Mouse (Mus musculus) activated CD4-positive, CD25-positive, alpha-beta regulatory T cell, adult 4 months (primary cell): Measurements from ENCODE around the gene Proser2. TPM values are rescaled to one million over a fixed set of nuclear protein-coding genes. Genes with fewer than 3 reads are reported as not detected.

ENCODE experiments used
- ATAC-seq: one replicate; pipeline ENCODE4 v1.8.0; 2017
- polyA plus RNA-seq, 2 experiments: library from polyadenylated mRNA; unstranded; fragments of 100-300 nt; shearing (Covaris generic); gene quantifications; one replicate each; pipeline ENCODE4 v1.2.1; 2017

The Proser2 gene
- polyA plus RNA-seq, 2 experiments from 2014 or later, result not detected

DNA sequence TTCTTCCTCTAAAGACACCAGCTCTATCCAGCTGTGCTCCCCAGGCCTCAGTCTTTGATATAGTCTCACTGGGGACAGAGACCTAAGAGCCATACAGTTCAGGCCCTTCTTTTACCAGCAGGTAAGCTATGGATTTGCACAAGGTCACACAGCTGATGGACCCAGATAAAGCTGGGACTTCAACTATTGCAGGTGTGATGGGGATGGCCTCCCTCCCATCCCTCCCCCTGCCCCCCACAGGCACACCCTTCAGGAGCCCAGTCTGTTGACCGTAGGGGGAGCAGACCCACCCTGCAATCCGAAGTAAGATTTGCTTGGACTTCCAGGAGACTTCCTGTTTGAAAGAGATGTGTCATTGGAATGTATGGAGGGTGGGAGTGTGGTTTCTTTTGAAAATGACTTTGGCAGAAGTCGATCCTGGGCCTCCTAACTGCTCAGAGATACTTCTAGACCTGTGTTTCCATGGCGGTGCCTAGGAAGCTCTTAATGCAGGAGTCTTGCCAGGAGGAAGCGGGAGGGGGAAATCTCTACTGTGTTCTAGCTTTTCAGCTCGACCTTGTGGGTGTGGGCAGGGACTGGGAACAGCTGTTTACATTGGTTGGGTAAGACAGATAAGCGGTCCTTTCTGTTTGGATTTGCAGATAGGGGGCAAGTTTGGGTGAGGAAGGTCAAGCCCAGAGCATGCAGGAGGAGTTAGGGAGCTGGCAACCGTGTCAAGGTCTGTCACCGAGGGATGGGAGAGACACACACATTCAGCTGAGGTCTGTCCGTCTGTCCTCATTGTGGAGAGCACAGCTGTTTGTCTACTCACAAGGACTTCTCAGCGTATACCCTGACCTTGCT lies 58.2 kb downstream of the Proser2 start:
- no peak for ATAC-seq

DNA sequence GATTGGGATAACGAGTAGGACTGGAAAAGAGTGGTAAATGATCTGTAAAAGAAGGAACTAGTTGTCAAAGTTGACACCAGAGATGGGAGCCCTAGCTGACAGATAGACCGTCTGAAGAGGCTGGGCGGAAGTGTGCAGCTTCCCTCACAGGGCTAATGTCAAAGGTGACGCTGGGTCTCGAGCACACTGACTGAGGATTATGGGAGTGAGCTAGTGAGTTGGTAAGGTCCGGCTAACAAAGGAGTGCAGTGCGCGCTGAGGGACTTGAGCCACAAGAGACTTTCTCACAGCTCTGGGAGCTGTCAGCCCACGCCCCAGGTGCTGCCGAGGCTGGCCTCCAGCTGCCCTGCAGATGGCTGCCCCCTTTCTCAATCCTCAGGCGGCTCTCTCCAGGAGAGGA lies 59.1 kb downstream of the Proser2 start:
- ATAC-seq, result no peak

GRCm38 (mm10) chr2:6067341-6067740 lies 62.7 kb downstream of the Proser2 start:
- no peak for ATAC-seq

DNA sequence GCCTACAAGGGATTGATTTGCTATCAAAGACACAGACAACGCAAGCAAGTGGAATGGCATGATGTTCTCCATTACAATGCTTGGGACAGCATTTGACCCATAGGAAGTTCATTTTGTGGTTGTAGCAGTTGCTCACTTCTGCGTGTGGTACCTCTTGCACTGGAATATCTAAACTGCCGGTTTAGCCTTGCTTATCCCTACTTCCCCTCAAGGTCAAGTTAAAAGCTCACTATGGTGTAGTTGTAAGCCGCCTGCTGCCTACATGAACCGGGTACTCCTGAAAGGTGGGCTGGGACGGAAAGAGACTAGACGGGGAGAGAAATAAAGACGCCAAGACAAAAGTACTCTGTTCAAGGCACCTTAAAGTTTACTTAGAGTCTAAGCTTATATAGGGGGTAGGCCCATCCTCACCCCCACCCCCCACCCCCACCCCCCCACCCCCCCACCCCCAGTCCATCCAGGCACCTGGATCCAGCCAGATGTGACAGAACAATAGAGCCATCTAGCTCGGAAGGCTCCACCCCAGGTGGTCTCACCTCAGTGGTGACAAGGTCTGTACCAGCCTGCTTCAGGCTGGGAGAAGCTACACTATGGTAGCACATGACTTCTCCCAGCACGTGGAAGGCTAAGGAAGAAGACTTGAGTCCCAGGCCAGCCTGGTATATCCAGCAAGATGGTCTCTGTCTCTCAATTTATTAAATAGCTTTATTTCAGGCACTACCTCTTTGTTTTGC lies 69.8 kb downstream of the Proser2 start:
- no peak for ATAC-seq

- no peak for ATAC-seq
These were observed 70.7 kb downstream of the Proser2 start for GRCm38 (mm10) chr2:6059291-6059690.

- ATAC-seq, result no peak
These were observed 73.5 kb downstream of the Proser2 start for GRCm38 (mm10) chr2:6056518-6056917.

DNA sequence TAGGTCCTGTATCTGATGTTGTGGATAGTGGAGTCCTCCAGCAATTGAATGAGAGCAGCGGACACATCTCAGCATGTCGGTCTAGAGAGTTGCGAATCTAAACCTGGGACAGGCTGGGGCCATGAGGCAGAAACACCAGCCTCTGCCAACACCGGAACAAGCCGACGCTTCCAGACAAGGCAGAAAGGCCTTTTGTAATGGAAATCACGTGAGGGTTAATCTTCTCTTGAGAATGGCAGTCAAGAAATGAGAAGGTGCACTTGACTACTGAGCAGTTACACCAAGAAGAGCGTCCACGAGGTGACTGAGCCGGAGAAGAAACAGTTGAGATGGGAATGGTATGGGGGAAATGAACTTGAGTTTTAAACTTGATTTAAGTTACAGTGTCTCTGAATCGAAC lies 74.5 kb downstream of the Proser2 start:
- ATAC-seq, result no peak

GRCm38 (mm10) chr2:6049018-6049417 lies 81.0 kb downstream of the Proser2 start:
- ATAC-seq, result no peak

DNA sequence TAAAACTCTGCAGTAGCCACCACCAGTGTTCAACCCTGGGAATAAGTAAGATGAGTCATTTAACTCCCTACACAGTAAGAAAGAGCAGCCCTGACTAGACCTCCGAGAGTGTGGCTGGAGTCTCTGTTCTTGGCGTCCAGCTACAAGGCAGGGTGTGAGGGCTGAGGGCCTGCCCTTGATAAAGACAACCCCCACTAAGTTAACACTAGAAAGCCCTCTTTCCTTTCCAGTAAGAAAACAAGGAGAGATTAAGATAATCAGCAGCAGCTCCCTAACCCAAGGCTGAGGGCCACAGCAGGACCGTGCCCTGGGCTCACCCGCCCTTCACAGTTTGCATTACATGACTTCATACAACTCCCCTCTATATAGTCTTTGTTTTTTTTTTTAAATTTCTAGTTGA lies 81.4 kb downstream of the Proser2 start:
- no peak for ATAC-seq

Other genes with a start within 250 kb of the Proser2 start
- gene Sec61a2, start 234.8 kb downstream of the Proser2 start, polyA plus RNA-seq, result 10 to 100 TPM; 13.4 to 14.8 TPM
- gene Dhtkd1, start 187.4 kb downstream of the Proser2 start, polyA plus RNA-seq, result under 1 TPM in 1 of 2 experiments, not detected in 1; 0.37 TPM
- 10 to 100 TPM; 16.9 to 18.7 TPM for gene Upf2, start 178.7 kb downstream of the Proser2 start, polyA plus RNA-seq
- not detected for gene Echdc3, start 82.8 kb upstream of the Proser2 start, polyA plus RNA-seq
- gene Usp6nl, start 192.5 kb upstream of the Proser2 start, polyA plus RNA-seq, result 1 to 10 TPM; 6.1 to 7.1 TPM